Mouse (Mus musculus) left cerebral cortex, adult 8-10 months (tissue): ENCODE results near the gene Tnrc6c. TPM values are rescaled to one million over a fixed set of nuclear protein-coding genes. Genes with fewer than 3 reads are reported as not detected.

Source experiments
- DNase-seq, 2 experiments: peaks; one replicate each; pipeline ENCODE4 v3.0.0; 2022; ENCODE audit warnings: low spot score in 2 of 2
- total RNA-seq, 4 experiments: library from RNA; stranded (reverse); gene quantifications; 2 replicates each; pipeline ENCODE4 v1.2.4; 2022

Tnrc6c gene
- total RNA-seq: 10 to 100 TPM; 54.0 to 61.3 (median 57.8) TPM

GRCm38 (mm10) chr11:117653491-117654351 is at the start of gene Tnrc6c:
TSS of gene Tnrc6c (plus strand) at chr11:117654289.
- DNase-seq: peak in 1 of 2 experiments; percentile 85

GRCm38 (mm10) chr11:117606137-117606536 is 48.0 kb upstream of the Tnrc6c start:
- no peak for DNase-seq

GRCm38 (mm10) chr11:117606605-117607203 is 47.4 kb upstream of the Tnrc6c start:
- DNase-seq: no peak

GRCm38 (mm10) chr11:117608141-117608789 is 45.8 kb upstream of the Tnrc6c start:
- DNase-seq: no peak

GRCm38 (mm10) chr11:117608976-117609375 is 45.1 kb upstream of the Tnrc6c start:
- DNase-seq: no peak

- DNase-seq: no peak
Observed at GRCm38 (mm10) chr11:117610589-117610988, 43.5 kb upstream of the Tnrc6c start.

- peak in 1 of 2 experiments; percentile 75 for DNase-seq
Observed at GRCm38 (mm10) chr11:117611068-117611467, 43.0 kb upstream of the Tnrc6c start.

GRCm38 (mm10) chr11:117611860-117612259 is 42.2 kb upstream of the Tnrc6c start:
- DNase-seq: no peak

- DNase-seq: no peak
Observed at GRCm38 (mm10) chr11:117612885-117613284, 41.2 kb upstream of the Tnrc6c start.

- DNase-seq: no peak
Observed at GRCm38 (mm10) chr11:117617368-117617908, 36.7 kb upstream of the Tnrc6c start.

- DNase-seq: no peak
Observed at GRCm38 (mm10) chr11:117618214-117618613, 35.9 kb upstream of the Tnrc6c start.

- no peak for DNase-seq
Observed at GRCm38 (mm10) chr11:117618774-117619173, 35.3 kb upstream of the Tnrc6c start.

- DNase-seq: no peak
Observed at GRCm38 (mm10) chr11:117619581-117619980, 34.5 kb upstream of the Tnrc6c start.

GRCm38 (mm10) chr11:117625196-117625595 is 28.9 kb upstream of the Tnrc6c start:
- no peak for DNase-seq

GRCm38 (mm10) chr11:117626557-117626956 is 27.5 kb upstream of the Tnrc6c start:
- no peak for DNase-seq

- DNase-seq: peak in 1 of 2 experiments; percentile 64
Observed at GRCm38 (mm10) chr11:117627060-117627562, 27.0 kb upstream of the Tnrc6c start.

GRCm38 (mm10) chr11:117627746-117628311 is 26.3 kb upstream of the Tnrc6c start:
- peak in 1 of 2 experiments; percentile 46 for DNase-seq

- peak; percentile 51 to 76 for DNase-seq
Observed at GRCm38 (mm10) chr11:117628312-117628779, 25.7 kb upstream of the Tnrc6c start.

- DNase-seq: no peak
Observed at GRCm38 (mm10) chr11:117629865-117630264, 24.2 kb upstream of the Tnrc6c start.

GRCm38 (mm10) chr11:117630868-117631565 is 23.1 kb upstream of the Tnrc6c start:
- no peak for DNase-seq
